Mouse (Mus musculus) thymus, adult 2 months (tissue): Measurements from ENCODE around the gene Ubr4. TPM values are rescaled to one million over a fixed set of nuclear protein-coding genes. Genes with fewer than 3 reads are reported as not detected.

Experiments
- DNase-seq: peaks from one replicate; pipeline ENCODE4 v3.0.0; 2021
- H3K27ac ChIP-seq: fragments of 200-500 bp; 2 replicates; pipeline ENCODE4 v1.5.1; 2012; ENCODE audit warnings: low read length, control low read depth; ENCODE audit not compliant: control insufficient read depth, insufficient read depth
- H3K27me3 ChIP-seq: fragments of 200-500 bp; 2 replicates; pipeline ENCODE4 v1.6.1; 2012; ENCODE audit warnings: mild to moderate bottlenecking, low read length, moderate library complexity, mixed read lengths; ENCODE audit not compliant: control insufficient read depth, insufficient read depth
- H3K36me3 ChIP-seq: fragments of 200-500 bp; 2 replicates; pipeline ENCODE4 v1.6.1; 2012; ENCODE audit warnings: mild to moderate bottlenecking, low read length, moderate library complexity; ENCODE audit not compliant: control insufficient read depth, insufficient read depth
- H3K4me1 ChIP-seq: fragments of 200-500 bp; replicated peaks from 2 replicates; pipeline ENCODE4 v1.6.1; 2012; ENCODE audit warnings: low read length; ENCODE audit not compliant: control insufficient read depth, insufficient read depth
- H3K4me3 ChIP-seq: fragments of 200-500 bp; 2 replicates; pipeline ENCODE4 v1.5.1; 2012; ENCODE audit warnings: mild to moderate bottlenecking, low read length, control low read depth, moderate library complexity; ENCODE audit not compliant: control insufficient read depth, insufficient read depth
- CTCF ChIP-seq: fragments of 200-500 bp; IDR thresholded peaks from 2 replicates; pipeline ENCODE4 v1.5.1; 2012; ENCODE audit warnings: mild to moderate bottlenecking, control low read depth, low read length, moderate library complexity, borderline replicate concordance; ENCODE audit not compliant: control insufficient read depth, poor library complexity, insufficient read depth; ENCODE audit errors: extremely low read depth
- POLR2A ChIP-seq: fragments of 200-500 bp; IDR thresholded peaks from 2 replicates; pipeline ENCODE4 v1.6.1; 2012; ENCODE audit warnings: mild to moderate bottlenecking, low read length, control low read depth, moderate library complexity; ENCODE audit not compliant: control insufficient read depth, poor library complexity, insufficient read depth; ENCODE audit errors: extremely low read depth
- WGBS: fragments of 180-500 bp; shearing (Covaris S2); methylation state at CpG from one replicate; pipeline ENCODE4 v1.1.7; 2018; 5-methylcytosine and 5-hydroxymethylcytosine counted together
- polyA plus RNA-seq: library from polyadenylated mRNA; depleted of rRNA; stranded (reverse); fragments of >200 nt; gene quantifications from 2 replicates; pipeline ENCODE4 v1.2.3, GENCODE M21; 2012

Gene Ubr4
- polyA plus RNA-seq, 1 experiment, result 301 TPM

GRCm38 (mm10) chr4:139489946-139490345, 137.5 kb downstream of the Ubr4 start:
- Histone ChIP-seq H3K4me1 (no peaks in the 10 kb centered on the region), H3K4me3 (no peak overlapping the region), H3K36me3 (peaks cover 18% of the 10 kb centered on the region), H3K27me3 (no peaks in the 10 kb centered on the region), H3K27ac (no peak overlapping the region)
- WGBS, result 95% methylated on average over 1 of the region's 1 CpGs
- TF ChIP-seq POLR2A, result no peak
- no peak for TF ChIP-seq CTCF
- no peak for DNase-seq

- WGBS, result 87% methylated on average over 11 of the region's 11 CpGs
- Histone ChIP-seq H3K27ac (no peak overlapping the region), H3K4me1 (no peaks in the 10 kb centered on the region), H3K27me3 (no peaks in the 10 kb centered on the region), H3K36me3 (peaks cover 12% of the 10 kb centered on the region), H3K4me3 (no peak overlapping the region)
- TF ChIP-seq POLR2A (no peak), CTCF (no peak)
- no peak for DNase-seq
Measured at GRCm38 (mm10) chr4:139490413-139491055, 138.1 kb downstream of the Ubr4 start.

- TF ChIP-seq POLR2A, result no peak
- no peak for TF ChIP-seq CTCF
- H3K36me3 ChIP-seq, result peaks cover 12% of the 10 kb centered on the region
Measured at GRCm38 (mm10) chr4:139491541-139492170, 139.2 kb downstream of the Ubr4 start.

GRCm38 (mm10) chr4:139492258-139492833, 139.9 kb downstream of the Ubr4 start:
- Histone ChIP-seq H3K4me1 (no peaks in the 10 kb centered on the region), H3K36me3 (peaks cover 8% of the 10 kb centered on the region), H3K4me3 (no peak overlapping the region), H3K27ac (no peak overlapping the region), H3K27me3 (no peaks in the 10 kb centered on the region)
- DNase-seq, result no peak
- TF ChIP-seq POLR2A (no peak), CTCF (no peak)
- WGBS, result 82% methylated on average over 3 of the region's 3 CpGs

More at GRCm38 (mm10) chr4:139491541-139492170, 139.2 kb downstream of the Ubr4 start:
- Histone ChIP-seq H3K27me3 (no peaks in the 10 kb centered on the region), H3K4me1 (no peaks in the 10 kb centered on the region), H3K27ac (no peak overlapping the region), H3K4me3 (no peak overlapping the region)
- no peak for DNase-seq
- 98% methylated on average over 5 of the region's 5 CpGs for WGBS

- no peak overlapping the region for H3K27ac ChIP-seq
- H3K36me3 ChIP-seq, result peaks cover 8% of the 10 kb centered on the region
- 44% methylated on average over 9 of the region's 9 CpGs for WGBS
- no peak overlapping the region for H3K4me3 ChIP-seq
- TF ChIP-seq POLR2A (no peak), CTCF (no peak)
- no peaks in the 10 kb centered on the region for H3K27me3 ChIP-seq
- no peaks in the 10 kb centered on the region for H3K4me1 ChIP-seq
- DNase-seq, result no peak
Measured at GRCm38 (mm10) chr4:139493227-139494025, 141.0 kb downstream of the Ubr4 start.

- 91% methylated on average over 14 of the region's 14 CpGs for WGBS
- no peak overlapping the region for H3K27ac ChIP-seq
- no peaks in the 10 kb centered on the region for H3K4me1 ChIP-seq
- H3K36me3 ChIP-seq, result no peaks in the 10 kb centered on the region
- H3K27me3 ChIP-seq, result no peaks in the 10 kb centered on the region
- no peak overlapping the region for H3K4me3 ChIP-seq
- no peak for DNase-seq
- no peak for TF ChIP-seq CTCF
Measured at GRCm38 (mm10) chr4:139500814-139501213, 148.4 kb downstream of the Ubr4 start.
